Mouse (Mus musculus) megakaryocyte-erythroid progenitor cell, adult 5 weeks (primary cell): ENCODE data around the gene Tbr1. TPM values are rescaled to one million over a fixed set of nuclear protein-coding genes. Genes with fewer than 3 reads are reported as not detected.

ENCODE experiments used
- polyA plus RNA-seq: library from polyadenylated mRNA; stranded (reverse); fragments of >175 nt; gene quantifications from 2 replicates; pipeline ENCODE4 v1.2.3, GENCODE M21; 2012

Gene Tbr1
- polyA plus RNA-seq, result 0.18 and 0.38 TPM in 2 replicates

DNA sequence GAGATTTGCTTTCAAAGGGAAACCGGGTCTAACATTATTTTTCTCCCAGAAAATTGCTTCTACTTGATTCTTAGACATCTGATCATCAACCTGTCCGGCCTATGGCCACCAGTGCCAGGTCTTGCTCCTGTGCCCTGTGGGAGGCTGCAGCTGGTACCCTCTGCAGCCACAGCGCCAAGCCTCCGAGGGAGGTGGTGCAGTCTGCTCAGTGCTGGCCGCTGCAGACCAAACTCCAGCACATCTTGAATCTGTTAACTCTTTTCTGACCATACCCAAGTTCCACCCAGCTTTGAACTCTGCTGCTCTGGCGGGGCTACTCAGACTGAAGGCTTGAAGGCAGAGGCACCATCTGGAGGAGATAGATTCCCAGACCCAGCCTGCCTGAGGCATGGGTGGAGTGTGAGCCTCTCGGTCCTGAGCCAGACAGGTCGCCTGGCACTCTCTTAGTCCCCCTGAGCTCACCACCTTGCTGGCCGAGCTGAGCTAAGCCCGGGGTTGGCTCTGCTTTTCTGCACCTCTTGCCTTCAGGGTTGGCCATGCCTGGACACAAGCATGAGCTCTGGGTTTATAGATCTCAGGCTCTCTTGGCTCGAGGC lies at the start of gene Tbr1:
Gene Tbr1 (plus strand): TSS at position 275 of the 596 bp plus-strand sequence.

Other genes starting within 250 kb of the Tbr1 start
- 5.4 and 6.0 TPM in 2 replicates for gene Tank, start 224.3 kb upstream of the Tbr1 start, polyA plus RNA-seq
- 7.9 and 8.3 TPM in 2 replicates for gene Psmd14, start 91.2 kb upstream of the Tbr1 start, polyA plus RNA-seq
- not detected in 2 replicates for gene Slc4a10, start 243.5 kb downstream of the Tbr1 start, polyA plus RNA-seq